Mouse (Mus musculus) CH12F3 (cell line): Measurements from ENCODE around the gene Gm3127.
"Not testable (repeated sequence)": the region's sequence is repeated elsewhere in the genome, so short reads cannot be mapped to it uniquely, and the experiment has no call there.

Experiments used
- in situ Hi-C: fragments of 300-500 bp; cut with MboI; formaldehyde crosslinking; loops from 2 replicates; pipeline ENCODE4 v1.14.3; 2020; ENCODE audit warnings: low sequenced_read_pairs

The Gm3127 gene

DNA sequence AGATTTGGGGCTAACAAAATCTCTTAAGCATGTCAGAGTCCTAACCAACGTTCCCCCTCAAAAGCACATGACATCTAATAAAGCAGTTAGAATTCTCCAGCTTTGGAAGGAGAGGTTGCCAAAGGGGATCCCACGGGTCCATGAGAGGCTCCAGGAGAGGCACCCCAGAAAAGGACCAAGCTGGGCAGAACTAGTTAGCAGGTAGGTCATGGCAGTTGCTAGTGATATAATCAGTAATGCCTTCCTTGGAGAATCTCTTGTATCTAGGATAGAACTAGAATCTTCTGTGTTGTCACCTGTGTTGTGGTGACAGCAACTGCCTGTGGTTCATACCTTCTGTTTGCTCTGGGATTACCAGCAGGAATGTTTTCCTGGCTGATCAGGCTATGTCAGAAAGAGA lies at the start of gene Gm3127:
Gene Gm3127 (plus strand): TSS at position 301 of the 400 bp plus-strand sequence.
- in situ Hi-C loops: not testable (repeated sequence)

DNA sequence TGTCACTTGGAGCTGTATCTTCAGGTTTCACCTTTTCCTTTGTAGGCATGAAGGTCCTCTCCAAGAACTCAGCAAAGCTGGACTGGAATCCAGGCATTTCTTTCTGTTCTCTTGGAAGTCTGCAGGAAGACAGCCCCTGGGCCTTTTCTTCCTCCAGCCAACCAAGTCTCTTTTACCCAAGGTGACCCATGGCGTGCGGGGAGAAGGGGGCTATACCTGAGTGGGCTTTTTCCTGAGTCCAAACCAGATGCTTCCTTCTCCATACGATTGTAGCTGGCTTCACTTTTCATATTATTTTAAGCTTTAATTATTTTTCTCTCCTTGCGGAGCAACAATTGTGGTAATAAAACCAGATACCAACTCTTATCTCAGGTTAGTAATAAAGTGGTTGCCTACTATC lies 23.2 kb upstream of the Gm3127 start:
- in situ Hi-C loops: not testable (repeated sequence)

DNA sequence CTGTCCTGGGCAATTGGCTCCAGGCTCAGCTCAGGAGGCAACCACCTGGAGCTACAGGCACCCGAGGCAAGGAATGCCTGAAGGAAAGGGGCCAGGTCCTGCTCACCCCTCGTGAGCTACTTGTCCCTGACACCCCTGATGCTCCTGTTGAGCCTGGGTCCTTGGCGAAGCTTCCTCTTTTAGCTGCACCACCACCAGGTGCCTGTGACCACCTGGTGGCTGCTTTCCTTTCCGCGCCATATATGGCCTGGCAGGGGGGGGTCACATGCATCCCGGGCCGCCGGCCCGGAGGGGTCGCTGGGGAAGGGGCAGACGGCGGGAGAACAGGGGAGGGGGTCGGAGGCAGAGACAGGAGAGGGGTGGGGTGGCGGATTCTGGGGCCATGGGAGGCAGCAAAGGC lies 17.2 kb downstream of the Gm3127 start:
- in situ Hi-C loops: not testable (repeated sequence)

DNA sequence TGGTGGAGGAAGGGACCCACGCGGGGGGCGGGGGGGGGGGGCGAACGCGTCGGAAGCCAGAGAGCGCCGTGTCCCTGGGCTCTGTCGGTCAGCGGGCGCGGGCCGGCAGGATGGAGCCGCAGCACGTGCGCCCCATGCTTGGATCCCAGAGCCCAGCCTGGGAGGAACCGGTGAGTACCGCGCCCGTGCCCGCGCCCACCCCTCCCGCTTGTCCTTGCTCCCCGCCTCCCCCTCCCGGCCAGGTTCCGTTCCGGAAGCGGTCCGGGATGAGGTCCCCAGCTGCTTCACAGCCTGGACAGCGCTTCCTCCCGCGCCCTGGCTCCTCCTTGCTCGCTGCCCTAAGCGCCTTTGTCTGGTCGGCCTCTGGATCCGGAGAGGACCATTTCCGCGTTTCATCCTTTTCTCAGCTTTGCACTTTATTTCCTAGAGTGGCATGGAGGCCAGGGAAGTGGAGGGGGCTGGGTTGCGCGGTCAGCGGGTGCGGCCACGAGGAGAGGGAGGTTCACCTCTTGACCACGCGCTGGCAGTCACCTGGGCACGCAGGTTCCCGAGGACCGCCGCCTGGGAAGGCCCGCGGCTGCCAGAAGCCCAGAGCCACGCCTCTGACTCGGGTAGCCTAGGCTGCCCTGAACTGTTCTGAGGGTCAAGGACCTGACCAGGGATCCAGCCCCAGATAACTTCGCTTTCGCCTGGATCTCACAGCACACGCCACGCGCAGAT lies 17.8 kb downstream of the Gm3127 start, which contains the start of gene Gm2974:
Gene Gm2974 (plus strand): TSS at position 86 of the 720 bp plus-strand sequence.
- in situ Hi-C loops: not testable (repeated sequence)

DNA sequence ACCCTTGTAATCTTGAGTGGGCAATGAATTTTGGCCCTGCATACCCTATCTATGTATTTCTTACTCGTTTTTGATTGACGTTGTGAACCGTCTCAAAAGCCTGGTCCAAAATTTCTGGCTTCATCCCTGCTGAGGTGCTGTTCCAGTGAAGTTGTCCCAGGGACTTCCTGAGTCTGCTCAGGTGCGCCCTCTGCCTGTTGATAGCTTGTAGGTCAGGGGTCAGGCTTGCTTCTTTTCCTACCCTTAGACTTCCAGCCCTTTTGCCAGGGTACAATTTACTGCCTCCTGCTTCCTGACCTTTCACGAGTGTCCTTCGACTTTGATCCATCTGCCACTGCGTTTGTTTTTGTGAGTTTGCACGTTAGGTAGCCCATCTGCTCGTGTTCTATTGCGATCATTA lies 18.5 kb downstream of the Gm3127 start:
- in situ Hi-C loops: not testable (repeated sequence)
